Mouse (Mus musculus): ENCODE data around the gene Phf20. TPM values are rescaled to one million over a fixed set of nuclear protein-coding genes. Genes with fewer than 3 reads are reported as not detected.
"Not testable (repeated sequence)": the region's sequence is repeated elsewhere in the genome, so short reads cannot be mapped to it uniquely, and the experiment has no call there.

Gene Phf20
- polyA plus RNA-seq, 1 experiment from 2014 or later = 55.5 TPM

DNA sequence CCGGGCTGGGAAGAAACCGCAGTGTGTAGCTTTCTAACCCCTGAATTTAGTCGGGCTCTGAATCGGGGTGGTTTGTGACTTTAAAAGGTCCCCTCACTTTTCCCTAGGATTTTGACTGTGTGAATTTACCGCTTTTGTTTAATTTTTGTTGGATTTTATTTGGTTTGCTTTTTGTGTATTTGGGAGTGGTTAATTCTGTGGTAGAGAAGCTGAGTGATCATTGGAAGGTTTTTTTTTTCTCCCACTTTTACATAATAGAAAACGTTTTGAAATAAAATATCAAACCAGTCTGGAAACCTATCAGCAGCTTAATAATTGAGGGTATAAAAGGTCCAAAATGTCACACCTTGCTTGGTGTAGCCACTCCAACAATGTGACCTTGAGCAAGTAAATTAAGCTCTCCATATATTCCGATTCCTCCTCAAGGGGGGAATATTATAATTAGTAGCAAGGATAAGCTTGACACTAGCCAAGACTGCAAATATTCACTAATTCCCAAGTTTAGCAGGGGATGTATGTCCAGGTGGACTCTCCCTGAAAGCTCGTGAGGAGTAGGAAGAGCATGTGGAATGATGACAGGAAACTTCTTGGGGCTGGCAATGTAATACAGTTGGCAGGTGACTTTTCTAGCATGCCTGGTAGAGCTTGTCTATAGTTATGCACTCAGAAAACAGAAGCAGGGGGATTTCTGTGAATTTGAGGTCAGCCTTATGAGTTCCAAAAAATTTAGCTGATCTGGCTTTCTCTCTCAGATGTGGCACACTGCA is 15.3 kb upstream of the Phf20 start:
- 13% methylated on average over 8 of the region's 8 CpGs for WGBS
- peaks cover 22% of the 10 kb centered on the region for H3K4me1 ChIP-seq
- H3K27me3 ChIP-seq (replicated peaks) = no peaks in the 10 kb centered on the region
- peak overlapping the region; percentile 55 for H3K4me2 ChIP-seq
- peak overlapping the region; percentile 55; the same call in 1 of the 2 replicates for H3K9ac ChIP-seq
- no peak for ATAC-seq (ENCODE audit: insufficient read depth, low FRiP score, low read depth)
- peak overlapping the region; percentile 92 for H3K27ac ChIP-seq
- H3K36me3 ChIP-seq = peaks cover 5% of the 10 kb centered on the region; the same call in 1 of the 2 replicates
- peak overlapping the region; percentile 78 for H3K4me3 ChIP-seq (replicated peaks)
- no peaks in the 10 kb centered on the region for H3K9me3 ChIP-seq

DNA sequence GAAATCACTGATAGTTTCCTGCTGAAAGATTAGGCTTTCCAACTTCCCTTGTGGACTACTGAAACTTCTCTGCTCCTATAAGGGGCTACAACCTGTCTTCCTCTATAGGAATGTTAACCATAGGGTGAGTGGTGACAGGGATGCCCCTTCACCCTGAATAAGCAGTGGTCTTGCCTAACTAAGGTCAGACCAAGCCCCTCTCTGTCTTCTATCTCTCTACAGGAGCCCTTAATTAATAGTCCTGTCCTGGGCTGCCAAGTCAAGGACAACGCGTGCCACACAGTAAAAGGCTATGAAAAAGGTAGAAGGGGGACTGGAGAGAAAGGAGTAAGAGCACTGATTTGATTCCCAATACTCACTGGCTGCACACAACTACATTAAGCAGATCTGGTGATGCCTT is 14.7 kb upstream of the Phf20 start:
- Histone ChIP-seq H3K4me2 (no peak overlapping the region), H3K36me3 (peaks cover 5% of the 10 kb centered on the region; the same call in 1 of the 2 replicates), H3K4me3 (replicated peaks) (0 out of 2 replicates have a peak overlapping the region, but pooled peaks have one; percentile 78), H3K9me3 (no peaks in the 10 kb centered on the region), H3K27ac (no peak overlapping the region), H3K27me3 (replicated peaks) (no peaks in the 10 kb centered on the region), H3K9ac (no peak overlapping the region), H3K4me1 (peaks cover 22% of the 10 kb centered on the region)
- WGBS = 78% methylated on average over 2 of the region's 2 CpGs
- ATAC-seq (ENCODE audit: insufficient read depth, low FRiP score, low read depth) = no peak

DNA sequence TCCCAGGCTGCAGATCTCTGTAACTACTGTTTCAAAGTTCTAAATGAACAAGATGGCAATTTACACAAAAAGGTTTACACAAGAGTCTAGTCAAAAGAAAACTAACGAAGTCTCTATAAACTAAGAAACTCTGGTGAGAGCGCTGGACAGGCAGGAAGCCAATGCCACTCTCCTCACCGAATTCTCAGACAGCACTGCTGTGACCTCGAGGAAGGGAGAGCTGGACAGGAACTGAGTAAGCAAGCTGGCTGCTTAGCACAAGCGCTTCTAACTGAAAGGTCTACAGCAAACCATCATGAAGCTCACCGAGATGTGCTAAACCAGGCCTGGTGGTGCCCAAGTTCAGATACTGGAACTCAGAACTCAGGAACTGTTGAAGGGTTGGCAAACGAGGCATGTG is 7.0 kb upstream of the Phf20 start:
- H3K9ac ChIP-seq; H3K9me3 ChIP-seq; H3K4me3 ChIP-seq (replicated peaks); H3K27ac ChIP-seq; ATAC-seq (ENCODE audit: insufficient read depth, low FRiP score, low read depth); H3K4me2 ChIP-seq; H3K27me3 ChIP-seq (replicated peaks); H3K4me1 ChIP-seq; H3K36me3 ChIP-seq: not testable (repeated sequence)
- WGBS = 65% methylated on average over 7 of the region's 7 CpGs

DNA sequence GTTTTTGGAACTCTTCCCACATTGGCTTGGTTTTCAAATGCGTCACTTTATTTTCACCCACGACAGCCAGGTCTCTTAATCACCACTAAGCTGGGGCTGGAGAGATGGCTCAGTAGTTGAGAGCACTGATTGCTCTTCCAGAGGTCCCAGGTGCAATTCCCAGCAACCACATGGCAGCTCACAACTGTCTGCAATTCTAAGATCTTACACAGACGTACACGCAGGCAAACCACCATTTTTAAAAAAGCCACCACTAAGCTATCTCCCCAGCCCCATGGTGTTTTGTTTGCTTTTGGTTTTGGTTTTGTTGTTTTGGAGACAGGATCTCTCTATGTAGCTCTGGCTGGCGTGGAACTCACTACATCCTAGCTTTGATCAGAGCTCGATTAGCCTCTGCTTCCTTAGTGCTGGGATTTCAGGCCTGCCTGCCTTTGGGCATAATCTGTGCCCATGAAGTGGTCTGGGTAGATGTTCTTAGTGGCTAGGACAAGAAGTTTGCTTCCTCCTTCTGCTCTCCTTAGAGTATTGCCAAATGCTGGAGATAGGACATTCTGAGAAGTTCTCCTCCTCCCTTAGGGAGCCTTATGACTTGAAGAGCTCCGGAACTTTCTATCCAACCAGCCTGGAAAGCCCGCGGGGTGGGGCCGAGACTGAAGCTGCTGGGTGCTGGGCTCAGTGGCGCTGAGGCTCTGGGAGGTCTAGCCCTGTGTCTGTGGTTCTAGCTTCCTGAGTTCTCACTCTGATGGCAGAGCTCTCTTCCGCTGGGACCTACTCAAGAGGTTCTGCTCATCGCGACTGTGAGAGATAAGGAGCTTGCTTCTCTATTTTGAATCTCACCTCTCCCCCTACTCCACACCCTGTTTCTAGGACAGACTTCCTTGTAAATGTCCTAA is 6.0 kb upstream of the Phf20 start:
- H3K27ac ChIP-seq = no peak overlapping the region

DNA sequence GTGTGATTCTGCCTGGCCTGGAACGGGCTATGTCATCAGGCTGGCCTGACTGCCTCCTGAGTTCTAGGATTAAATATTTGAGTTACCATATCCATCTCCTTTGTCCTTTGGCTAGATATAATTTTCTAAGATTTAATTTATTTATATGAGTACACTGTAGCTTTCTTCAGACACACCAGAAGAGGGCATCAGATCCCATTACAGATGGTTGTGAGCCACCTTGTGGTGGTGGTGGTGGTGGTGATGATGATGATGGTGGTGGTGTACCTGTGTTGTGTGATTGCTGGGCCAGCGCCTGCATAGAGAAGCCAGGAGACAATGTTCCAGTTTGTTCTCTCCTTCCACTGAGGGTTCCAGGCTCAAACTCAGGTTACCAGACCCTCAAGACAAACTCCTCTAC is 4.7 kb upstream of the Phf20 start:
- no peaks in the 10 kb centered on the region for H3K27me3 ChIP-seq (replicated peaks)
- no peaks in the 10 kb centered on the region for H3K9me3 ChIP-seq
- ATAC-seq (ENCODE audit: insufficient read depth, low FRiP score, low read depth) = no peak
- WGBS = 90% methylated on average over 2 of the region's 2 CpGs
- H3K4me3 ChIP-seq (replicated peaks) = no peak overlapping the region
- no peaks in the 10 kb centered on the region for H3K36me3 ChIP-seq
- no peak overlapping the region for H3K9ac ChIP-seq
- H3K4me1 ChIP-seq = no peaks in the 10 kb centered on the region
- H3K27ac ChIP-seq = no peak overlapping the region
- no peak overlapping the region for H3K4me2 ChIP-seq

More for the DNA sequence above, 6.0 kb upstream of the Phf20 start:
- no peaks in the 10 kb centered on the region for H3K4me1 ChIP-seq
- H3K27me3 ChIP-seq (replicated peaks) = no peaks in the 10 kb centered on the region
- H3K9me3 ChIP-seq = no peaks in the 10 kb centered on the region
- no peak overlapping the region for H3K4me2 ChIP-seq
- no peak overlapping the region for H3K4me3 ChIP-seq (replicated peaks)
- ATAC-seq (ENCODE audit: insufficient read depth, low FRiP score, low read depth) = no peak
- no peaks in the 10 kb centered on the region for H3K36me3 ChIP-seq
- 76% methylated on average over 14 of the region's 14 CpGs for WGBS
- H3K9ac ChIP-seq = no peak overlapping the region

DNA sequence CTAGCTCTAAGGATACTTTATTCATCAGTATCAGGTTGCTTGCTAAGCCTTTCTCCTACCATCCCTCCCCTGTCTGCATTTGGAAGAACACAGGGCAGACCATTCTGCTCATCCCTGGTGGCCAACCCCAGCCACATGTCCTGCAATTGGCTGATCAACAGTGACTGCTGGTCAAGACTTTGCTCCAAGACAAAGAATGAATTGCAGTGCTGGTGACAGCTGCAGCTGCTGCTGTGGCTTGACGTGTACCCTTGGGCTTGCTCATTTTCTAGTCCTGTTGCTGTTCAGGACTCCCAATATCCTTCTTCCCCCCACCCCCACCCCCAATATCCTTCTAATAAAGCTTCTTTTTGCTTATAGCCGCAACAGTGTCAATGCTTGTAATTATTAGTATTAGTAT is 4.2 kb upstream of the Phf20 start:
- H3K27me3 ChIP-seq (replicated peaks) = no peaks in the 10 kb centered on the region
- H3K36me3 ChIP-seq = no peaks in the 10 kb centered on the region
- no peaks in the 10 kb centered on the region for H3K4me1 ChIP-seq
- no peaks in the 10 kb centered on the region for H3K9me3 ChIP-seq
- H3K27ac ChIP-seq = no peak overlapping the region
- ATAC-seq (ENCODE audit: insufficient read depth, low FRiP score, low read depth) = no peak
- 77% methylated on average over 2 of the region's 2 CpGs for WGBS
- H3K4me3 ChIP-seq (replicated peaks) = no peak overlapping the region
- H3K9ac ChIP-seq = no peak overlapping the region
- no peak overlapping the region for H3K4me2 ChIP-seq

DNA sequence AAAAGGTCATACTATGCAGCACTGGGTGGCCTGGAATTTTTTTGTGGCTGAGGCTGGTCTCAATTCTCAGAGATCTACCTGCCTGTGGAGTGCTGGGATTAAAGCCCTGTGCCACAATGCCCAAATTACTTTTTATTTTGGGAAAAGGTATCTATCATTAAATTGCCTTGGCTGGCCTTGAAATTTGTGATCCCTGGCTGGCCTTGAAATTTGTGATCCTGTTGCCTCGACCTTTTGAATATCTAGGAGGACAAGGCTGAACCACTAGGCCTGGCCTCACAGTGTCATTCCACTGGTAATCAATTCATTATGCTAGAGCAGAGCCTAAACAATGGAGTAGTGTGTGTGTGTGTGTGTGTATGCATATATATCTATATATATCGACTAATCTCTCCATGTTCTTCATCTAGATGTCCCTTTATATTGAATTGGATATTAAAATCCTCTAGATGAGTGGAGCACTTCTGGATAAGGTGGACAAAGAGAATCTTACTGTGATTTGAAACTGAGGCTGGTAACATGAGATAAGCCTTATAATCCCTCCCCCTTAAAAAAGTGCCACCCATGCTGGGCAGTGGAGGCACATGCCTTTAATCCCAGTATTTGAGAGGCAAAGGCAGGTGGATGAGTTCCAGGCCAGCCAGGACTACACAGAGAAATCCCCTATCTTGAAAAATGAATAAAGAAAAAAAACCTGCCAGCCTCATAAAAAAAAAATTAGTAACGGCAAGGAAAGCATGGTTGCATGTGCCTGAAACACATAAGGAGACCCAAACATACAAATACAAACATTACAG is 3.0 kb upstream of the Phf20 start:
- Histone ChIP-seq H3K4me3 (replicated peaks) (no peak overlapping the region), H3K9ac (no peak overlapping the region), H3K9me3 (no peaks in the 10 kb centered on the region), H3K27me3 (replicated peaks) (no peaks in the 10 kb centered on the region), H3K27ac (no peak overlapping the region), H3K4me1 (peaks cover 6% of the 10 kb centered on the region; the same call in 1 of the 2 replicates), H3K4me2 (no peak overlapping the region), H3K36me3 (no peaks in the 10 kb centered on the region)
- no peak for ATAC-seq (ENCODE audit: insufficient read depth, low FRiP score, low read depth)
- 75% methylated on average over 3 of the region's 3 CpGs for WGBS

DNA sequence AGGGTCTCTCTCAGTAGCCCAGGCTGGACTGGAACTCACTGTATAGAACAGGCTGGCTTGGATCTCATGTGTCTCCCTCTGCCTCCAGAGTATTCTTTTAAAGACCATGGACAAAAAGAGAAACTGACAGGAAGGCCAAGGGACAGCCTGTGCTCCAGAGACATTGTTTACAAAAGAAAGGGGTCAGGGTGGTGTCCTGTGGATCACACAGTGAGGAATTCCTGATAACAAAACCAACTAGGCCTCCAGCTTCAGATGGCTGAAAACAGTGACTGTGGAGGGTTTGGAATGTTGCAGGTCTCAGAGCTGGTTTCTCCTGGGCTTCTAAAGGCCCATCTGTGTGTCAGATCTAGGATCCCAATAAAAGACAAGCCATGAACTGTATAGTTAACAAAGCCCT is 1.7 kb upstream of the Phf20 start:
- no peak overlapping the region for H3K27ac ChIP-seq
- no peak overlapping the region for H3K9ac ChIP-seq
- H3K4me2 ChIP-seq = no peak overlapping the region
- peaks cover 15% of the 10 kb centered on the region for H3K4me1 ChIP-seq
- H3K9me3 ChIP-seq = no peaks in the 10 kb centered on the region
- H3K36me3 ChIP-seq = no peaks in the 10 kb centered on the region
- no peaks in the 10 kb centered on the region for H3K27me3 ChIP-seq (replicated peaks)
- no peak overlapping the region for H3K4me3 ChIP-seq (replicated peaks)
- ATAC-seq (ENCODE audit: insufficient read depth, low FRiP score, low read depth) = no peak

DNA sequence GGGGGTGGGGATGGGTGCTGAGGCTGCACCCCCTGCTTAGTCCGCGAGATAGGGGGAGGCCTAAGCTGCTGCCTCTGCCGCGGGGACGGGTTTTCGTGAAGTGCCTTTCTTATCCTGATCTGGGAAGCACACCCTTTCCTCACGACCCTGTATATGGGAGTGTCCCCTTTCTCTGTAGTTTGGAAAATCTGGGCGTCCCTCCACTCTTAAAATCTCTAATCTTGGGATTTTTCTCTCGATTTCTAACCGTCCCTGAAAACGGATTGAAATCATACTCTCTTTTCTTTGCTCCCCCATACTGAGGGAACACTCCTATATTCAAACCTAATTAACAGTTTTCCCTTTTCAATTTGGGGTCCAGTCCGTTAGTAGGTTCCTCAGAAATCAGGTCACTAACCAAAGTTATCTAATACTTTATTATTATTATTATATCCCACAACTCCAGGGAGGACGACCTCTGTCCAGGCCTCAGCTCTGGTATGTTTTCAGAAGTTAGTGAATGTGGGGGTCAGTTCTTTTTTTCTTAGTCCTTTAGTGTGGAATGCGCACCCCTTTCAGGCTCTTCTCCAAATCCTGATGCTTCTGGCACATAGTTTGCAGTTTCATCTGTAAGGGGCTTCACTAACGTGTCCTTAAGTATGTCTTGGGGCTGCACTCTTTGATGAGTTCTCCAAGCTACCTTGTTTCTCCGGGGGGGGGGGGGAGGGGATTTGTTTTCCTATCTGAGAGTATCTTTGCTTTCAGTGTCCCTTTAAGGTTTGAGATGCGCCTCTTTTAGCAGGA is 1.1 kb downstream of the Phf20 start:
- no peaks in the 10 kb centered on the region for H3K27me3 ChIP-seq (replicated peaks)
- WGBS = 3% methylated on average over 17 of the region's 17 CpGs
- ATAC-seq (ENCODE audit: insufficient read depth, low FRiP score, low read depth) = no peak

DNA sequence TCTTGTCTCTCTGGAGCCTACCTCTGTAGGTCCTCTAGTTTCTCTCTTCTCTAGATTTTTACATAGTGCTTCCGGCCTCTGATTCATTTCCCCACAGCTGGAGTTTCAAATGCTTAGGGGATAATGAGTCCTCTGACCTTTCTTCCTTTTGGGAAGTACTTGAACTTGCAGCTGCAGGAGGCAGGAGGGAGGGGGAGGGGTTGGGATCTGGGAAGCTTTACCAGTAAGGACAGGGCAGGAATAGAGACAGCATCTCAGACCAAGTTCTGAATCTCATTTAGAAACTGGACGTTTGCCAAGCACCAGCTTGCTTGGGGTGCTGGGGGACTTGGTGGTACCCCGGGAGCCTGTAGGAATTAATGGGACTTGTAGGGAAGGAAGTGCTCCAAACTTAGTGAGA is 3.7 kb downstream of the Phf20 start:
- Histone ChIP-seq H3K27ac (no peak overlapping the region), H3K36me3 (no peaks in the 10 kb centered on the region), H3K4me2 (0 out of 2 replicates have a peak overlapping the region, but pooled peaks have one; percentile 10), H3K9ac (no peak overlapping the region), H3K4me3 (replicated peaks) (no peak overlapping the region), H3K27me3 (replicated peaks) (no peaks in the 10 kb centered on the region), H3K4me1 (peaks cover 25% of the 10 kb centered on the region), H3K9me3 (no peaks in the 10 kb centered on the region)
- no peak for ATAC-seq (ENCODE audit: insufficient read depth, low FRiP score, low read depth)
- 66% methylated on average over 3 of the region's 3 CpGs for WGBS

More for the DNA sequence above, 1.1 kb downstream of the Phf20 start:
- peak overlapping the region; percentile 96 for H3K27ac ChIP-seq
- peak overlapping the region; percentile 57 for H3K4me2 ChIP-seq
- peaks cover 15% of the 10 kb centered on the region for H3K4me1 ChIP-seq
- H3K36me3 ChIP-seq = no peaks in the 10 kb centered on the region
- H3K9ac ChIP-seq = peak overlapping the region; percentile 81
- H3K9me3 ChIP-seq = no peaks in the 10 kb centered on the region
- peak overlapping the region; percentile 73 for H3K4me3 ChIP-seq (replicated peaks)

DNA sequence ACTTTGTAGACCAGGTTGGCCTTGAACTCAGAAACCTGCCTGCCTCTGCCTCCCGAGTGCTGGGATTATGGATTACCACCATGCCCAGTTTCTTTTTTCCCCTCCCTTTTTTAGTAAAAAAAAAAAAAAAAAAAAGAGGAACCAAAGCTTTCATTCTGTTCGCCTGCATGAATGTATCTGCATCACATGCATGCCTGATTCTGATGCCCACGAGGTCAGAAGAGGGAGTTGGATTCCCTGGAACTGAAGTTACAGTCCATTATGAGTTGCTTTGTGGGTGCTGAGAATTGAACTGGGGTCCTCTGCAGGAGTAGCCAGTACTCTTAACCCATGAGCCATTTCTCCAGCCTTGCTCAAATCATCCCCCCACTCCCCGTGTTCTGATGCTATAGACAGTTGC is 5.2 kb downstream of the Phf20 start:
- no peak for ATAC-seq (ENCODE audit: insufficient read depth, low FRiP score, low read depth)
- H3K4me3 ChIP-seq (replicated peaks) = no peak overlapping the region
- no peak overlapping the region for H3K4me2 ChIP-seq
- no peak overlapping the region for H3K27ac ChIP-seq
- no peaks in the 10 kb centered on the region for H3K27me3 ChIP-seq (replicated peaks)
- peaks cover 25% of the 10 kb centered on the region for H3K4me1 ChIP-seq
- WGBS = 83% methylated on average over 4 of the region's 4 CpGs
- H3K9me3 ChIP-seq = no peaks in the 10 kb centered on the region
- H3K36me3 ChIP-seq = no peaks in the 10 kb centered on the region
- no peak overlapping the region for H3K9ac ChIP-seq

All from stomach, embryonic 15.5 days (tissue).